In the genomic region with DNA sequence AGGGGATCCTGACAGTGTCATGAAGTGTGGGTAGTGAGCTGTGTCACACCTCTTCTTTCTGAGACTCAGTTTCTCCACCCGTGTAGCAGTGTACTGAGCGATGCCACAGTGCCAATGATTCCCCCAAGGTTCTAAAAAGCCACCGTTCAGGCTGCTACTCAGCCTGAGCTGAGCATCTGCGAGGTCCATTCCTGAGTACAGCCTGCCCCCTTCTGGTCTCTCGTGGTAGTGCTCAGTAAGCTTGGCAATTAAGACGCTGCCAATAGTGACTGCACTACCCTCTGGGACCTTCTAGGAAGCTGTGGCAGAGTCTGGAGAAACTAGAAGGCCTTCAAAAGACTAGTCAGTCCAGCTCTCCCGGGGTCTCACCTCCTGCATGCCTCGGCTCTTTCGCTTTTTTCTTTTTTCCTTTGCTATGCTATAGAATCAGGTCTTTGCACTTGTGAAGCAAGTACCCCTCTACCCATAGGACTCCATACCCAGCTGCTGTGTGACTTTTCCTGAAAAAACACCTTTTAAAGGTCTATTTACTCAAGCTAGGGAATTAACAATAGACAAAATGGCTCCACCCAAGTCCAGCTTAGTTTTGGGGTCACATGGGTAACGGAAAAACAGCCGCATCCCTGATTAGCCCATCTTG, we compare ENCODE assay signal across 8 mouse cellular contexts. TPM values are rescaled to one million over a fixed set of nuclear protein-coding genes. Genes with fewer than 3 reads are reported as not detected.
DNase-seq lines count a peak whose midpoint lies in the region; ATAC-seq and TF ChIP-seq lines count a peak whose summit lies in the region.

No protein-coding gene starts in this region.

- no peak for TF ChIP-seq EP300 in heart, postnatal 0 days (IDR thresholded peaks at IDR 0.05; ENCODE audit: low read depth)

- no peaks in the 10 kb centered on the region for H3K36me3 ChIP-seq in heart, postnatal 0 days (replicated peaks; ENCODE audit: control insufficient read depth, insufficient read depth, low read length)
- no peaks in the 10 kb centered on the region for H3K36me3 ChIP-seq in liver, embryonic 16.5 days (ENCODE audit: control insufficient read depth, insufficient read depth)
- H3K36me3 ChIP-seq in neural tube, embryonic 15.5 days = no peaks in the 10 kb centered on the region

- 0 out of 2 replicates have a peak, but pooled peaks cover under 1% of the 10 kb centered on the region for H3K4me1 ChIP-seq in heart, postnatal 0 days (ENCODE audit: control insufficient read depth, insufficient read depth)
- H3K4me1 ChIP-seq in liver, embryonic 16.5 days (ENCODE audit: control insufficient read depth, low read depth, low read length) = no peaks in the 10 kb centered on the region
- H3K4me1 ChIP-seq in neural tube, embryonic 15.5 days = peaks cover 12% of the 10 kb centered on the region; the same call in 1 of the 2 replicates

- H3K4me2 ChIP-seq in heart, postnatal 0 days (ENCODE audit: low read depth, low read length) = no peak overlapping the region
- H3K4me2 ChIP-seq in liver, embryonic 16.5 days (ENCODE audit: low read depth, low read length) = no peak overlapping the region
- peak overlapping the region; percentile 34 for H3K4me2 ChIP-seq in neural tube, embryonic 15.5 days

- H3K9ac ChIP-seq in heart, postnatal 0 days (replicated peaks; ENCODE audit: low read depth, low read length) = no peak overlapping the region
- no peak overlapping the region for H3K9ac ChIP-seq in liver, embryonic 16.5 days (ENCODE audit: low read depth, low read length)
- no peak overlapping the region; the same call in 1 of the 2 replicates for H3K9ac ChIP-seq in neural tube, embryonic 15.5 days (replicated peaks)

- 10% methylated on average over 11 of the region's 11 CpGs for WGBS in heart, postnatal 0 days
- WGBS in liver, embryonic 16.5 days (ENCODE audit: insufficient replicate concordance) = 13% methylated on average over 11 of the region's 11 CpGs
- WGBS in neural tube, embryonic 15.5 days = 13% methylated on average over 11 of the region's 11 CpGs

- no peak overlapping the region for H3K27ac ChIP-seq in heart, postnatal 0 days (ENCODE audit: low read depth)
- no peak overlapping the region for H3K27ac ChIP-seq in liver, embryonic 16.5 days (ENCODE audit: low read length)
- no peak overlapping the region for H3K27ac ChIP-seq in neural tube, embryonic 15.5 days (replicated peaks)

- 0 out of 2 replicates have a peak, but pooled peaks cover 10% of the 10 kb centered on the region for H3K27me3 ChIP-seq in heart, postnatal 0 days (ENCODE audit: control insufficient read depth, insufficient read depth, low read length)
- H3K27me3 ChIP-seq in liver, embryonic 16.5 days (ENCODE audit: control insufficient read depth, insufficient read depth, low read depth, low read length) = no peaks in the 10 kb centered on the region
- 0 out of 2 replicates have a peak, but pooled peaks cover 4% of the 10 kb centered on the region for H3K27me3 ChIP-seq in neural tube, embryonic 15.5 days (replicated peaks)

- TF ChIP-seq CTCF in heart, postnatal 0 days (IDR thresholded peaks at IDR 0.05; ENCODE audit: low read depth) = peak; percentile 99

- ATAC-seq in heart, postnatal 0 days (ENCODE audit: insufficient read depth, low read depth) = peak; percentile 75
- ATAC-seq in liver, embryonic 16.5 days (ENCODE audit: low read depth) = peak; percentile 16; the same call in 1 of the 2 replicates
- peak; percentile 72; the same call in 1 of the 2 replicates for ATAC-seq in neural tube, embryonic 15.5 days (ENCODE audit: low FRiP score)

- no peaks in the 10 kb centered on the region for H3K9me3 ChIP-seq in heart, postnatal 0 days (replicated peaks; ENCODE audit: control insufficient read depth, low read length)
- no peaks in the 10 kb centered on the region for H3K9me3 ChIP-seq in liver, embryonic 16.5 days (replicated peaks; ENCODE audit: control insufficient read depth, low read length)
- no peaks in the 10 kb centered on the region for H3K9me3 ChIP-seq in neural tube, embryonic 15.5 days (replicated peaks)

- peak; percentile 63 for DNase-seq in CD4-positive helper T cell, adult 2 months (ENCODE audit: low read depth, low spot score)
- peak; percentile 72 for DNase-seq in brain, embryonic 18.5 days (ENCODE audit: low read depth, low spot score)
- DNase-seq in fibroblast of lung, adult 2 months (ENCODE audit: low read depth) = peak; percentile 73
- DNase-seq in heart, postnatal 0 days (ENCODE audit: low spot score) = peak; percentile 85
- DNase-seq in kidney, postnatal 4 days = peak; percentile 94 to 95
- DNase-seq in testis, postnatal 10 days (ENCODE audit: low spot score) = peak; percentile 93

- no peak overlapping the region for H3K4me3 ChIP-seq in heart, postnatal 0 days (ENCODE audit: low read depth, low read length)
- H3K4me3 ChIP-seq in liver, embryonic 16.5 days (ENCODE audit: low read depth, low read length) = no peak overlapping the region
- H3K4me3 ChIP-seq in neural tube, embryonic 15.5 days (replicated peaks) = no peak overlapping the region

RNA-seq across cellular contexts. Expression of gene Sparc, which starts 36.4 kb away (rescaled TPM):
- 829 and 887 TPM in 2 replicates for total RNA-seq in heart, postnatal 0 days (2014; rRNA removed; ENCODE audit: low replicate concordance)
- polyA plus RNA-seq in heart, postnatal 0 days (2015; fragmentation: Nextera tagmentation; extraction: Ambion mirVana) = 1,674 and 1,711 TPM in 2 replicates
- 148 and 175 TPM in 2 replicates for polyA plus RNA-seq in liver, embryonic 16.5 days (2015; fragmentation: Nextera tagmentation; extraction: Ambion mirVana)
- polyA plus RNA-seq in neural tube, embryonic 15.5 days (2015; fragmentation: Nextera tagmentation; extraction: Ambion mirVana) = 747 and 833 TPM in 2 replicates

RNA-seq across cellular contexts. Expression of gene Fat2, which starts 50.2 kb away (rescaled TPM):
- 1.1 TPM in 1 of 2 replicates, not detected in the other for total RNA-seq in heart, postnatal 0 days (2014; rRNA removed; ENCODE audit: low replicate concordance)
- polyA plus RNA-seq in heart, postnatal 0 days (2015; fragmentation: Nextera tagmentation; extraction: Ambion mirVana) = 0.01 TPM in 1 of 2 replicates, not detected in the other
- not detected in 2 replicates for polyA plus RNA-seq in liver, embryonic 16.5 days (2015; fragmentation: Nextera tagmentation; extraction: Ambion mirVana)
- polyA plus RNA-seq in neural tube, embryonic 15.5 days (2015; fragmentation: Nextera tagmentation; extraction: Ambion mirVana) = 0.04 and 0.14 TPM in 2 replicates

Comparison
In these comparisons a context has a peak if more than half of its experiments do, and no peak if none do; other contexts are left out.
1. ATAC-seq: peak in every context shown above with its lines; median percentile 75 in heart, postnatal 0 days; 72 in neural tube, embryonic 15.5 days; 16 in liver, embryonic 16.5 days.